Mouse (Mus musculus): Measurements from ENCODE around the gene Kif12. TPM values are rescaled to one million over a fixed set of nuclear protein-coding genes. Genes with fewer than 3 reads are reported as not detected.

Kif12 gene
- total and polyA plus RNA-seq, 2 experiments from 2014 or later = 0.19 TPM; not detected in 1

DNA sequence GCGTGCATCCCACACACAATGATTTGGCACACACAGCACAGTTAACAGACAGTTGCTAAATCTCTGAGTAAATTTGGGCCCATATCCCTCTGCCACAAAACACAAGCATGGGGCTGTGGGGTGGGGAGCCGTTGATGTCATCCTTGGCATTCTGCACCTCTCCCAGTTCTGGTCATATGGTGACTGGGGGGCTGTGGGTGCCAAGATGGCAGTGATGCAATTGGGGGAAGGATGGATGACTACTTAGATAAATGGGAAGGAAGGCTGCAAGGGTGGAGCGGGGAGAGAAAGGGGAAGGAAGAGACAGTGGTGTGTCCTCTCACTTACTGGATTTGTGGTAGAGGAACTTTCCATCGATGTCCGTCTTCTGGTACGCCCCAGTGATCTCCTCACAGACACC is 20.8 kb downstream of the Kif12 start:
- H3K36me3 ChIP-seq (ENCODE audit: insufficient read depth) = no peaks in the 10 kb centered on the region
- H3K9ac ChIP-seq = no peak overlapping the region
- 79% methylated on average over 6 of the region's 6 CpGs for WGBS
- no peaks in the 10 kb centered on the region for H3K27me3 ChIP-seq (ENCODE audit: insufficient read depth, low read length)
- no peaks in the 10 kb centered on the region for H3K4me1 ChIP-seq (ENCODE audit: insufficient read depth)
- no peak overlapping the region for H3K27ac ChIP-seq (ENCODE audit: low read depth, low read length)
- H3K4me3 ChIP-seq (ENCODE audit: low read depth, low read length) = no peak overlapping the region
- H3K4me2 ChIP-seq (ENCODE audit: low read depth) = no peak overlapping the region
- DNase-seq (peak; percentile 3), ATAC-seq (peak; percentile 38; the same call in 1 of the 2 replicates)
- TF ChIP-seq CTCF (IDR thresholded peaks at IDR 0.05; ENCODE audit: low read depth) = no peak
- H3K9me3 ChIP-seq (ENCODE audit: low read length) = no peaks in the 10 kb centered on the region

DNA sequence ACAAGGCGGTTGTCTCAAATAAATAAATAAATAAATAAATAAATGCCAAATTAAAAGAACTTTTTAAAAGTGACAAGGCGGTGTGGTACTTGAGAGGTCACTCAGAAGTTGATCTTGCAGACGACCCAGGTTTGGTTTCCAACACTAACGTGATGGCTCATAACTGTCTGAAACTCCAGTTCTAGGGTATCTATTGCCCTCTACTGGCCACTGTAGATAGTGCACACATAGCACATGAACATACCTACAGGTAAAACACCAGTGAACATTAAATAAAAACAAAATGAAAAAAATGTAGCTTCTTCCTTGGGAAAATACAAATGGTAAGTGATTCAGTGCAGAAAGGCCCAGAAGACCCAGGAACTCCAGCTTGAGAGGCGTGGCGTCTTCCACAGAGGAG is 24.7 kb downstream of the Kif12 start:
- 95% methylated on average over 6 of the region's 6 CpGs for WGBS

DNA sequence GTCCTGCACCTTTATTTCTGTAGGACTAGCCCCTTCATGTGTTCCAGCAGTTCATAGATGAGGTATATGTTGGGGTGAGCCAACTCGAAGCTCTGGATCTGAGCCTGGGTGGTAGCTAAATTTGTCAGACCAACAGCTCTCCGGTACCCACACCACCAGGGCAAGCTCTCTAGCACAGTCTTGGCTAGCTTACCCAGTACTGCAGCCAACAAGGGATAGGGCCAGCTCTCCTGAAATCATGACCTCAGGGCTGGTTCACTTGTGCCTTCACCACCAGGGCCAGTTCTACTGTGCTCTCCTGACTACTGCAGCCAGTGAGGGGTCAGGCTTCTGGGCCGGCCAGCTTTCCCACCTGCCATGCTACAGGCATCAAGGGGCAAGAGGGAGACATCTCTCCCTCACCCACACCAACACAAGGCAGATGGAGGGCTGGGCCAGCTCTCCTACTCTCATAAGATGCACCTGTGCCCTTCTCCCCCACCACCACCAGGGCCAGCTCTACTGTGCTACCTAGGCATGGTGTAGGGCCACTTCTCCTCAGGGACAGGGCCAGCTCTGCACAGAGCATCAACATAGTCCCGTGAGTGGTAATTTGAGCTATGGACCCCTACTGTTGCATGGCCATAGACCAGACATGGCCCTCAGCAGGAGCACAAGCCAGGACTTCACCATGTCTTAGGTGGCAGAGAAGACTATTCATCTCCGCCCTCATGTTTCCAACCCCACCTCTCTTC is 41.9 kb downstream of the Kif12 start:
- WGBS = 90% methylated on average over 5 of the region's 5 CpGs
- TF ChIP-seq CTCF (IDR thresholded peaks at IDR 0.05; ENCODE audit: low read depth) = no peak
- no peak overlapping the region for H3K4me2 ChIP-seq (ENCODE audit: low read depth)
- H3K9me3 ChIP-seq (ENCODE audit: low read length) = no peaks in the 10 kb centered on the region
- H3K4me1 ChIP-seq (ENCODE audit: insufficient read depth) = no peaks in the 10 kb centered on the region
- H3K9ac ChIP-seq = no peak overlapping the region
- peaks cover 21% of the 10 kb centered on the region for H3K36me3 ChIP-seq (ENCODE audit: insufficient read depth)
- H3K27me3 ChIP-seq (ENCODE audit: insufficient read depth, low read length) = no peaks in the 10 kb centered on the region
- H3K4me3 ChIP-seq (ENCODE audit: low read depth, low read length) = no peak overlapping the region
- DNase-seq (no peak), ATAC-seq (no peak)
- H3K27ac ChIP-seq (ENCODE audit: low read depth, low read length) = no peak overlapping the region

More for the DNA sequence above, 24.7 kb downstream of the Kif12 start:
- H3K9ac ChIP-seq = no peak overlapping the region
- H3K4me3 ChIP-seq (ENCODE audit: low read depth, low read length) = no peak overlapping the region
- no peak for DNase-seq
- H3K4me1 ChIP-seq (ENCODE audit: insufficient read depth) = no peaks in the 10 kb centered on the region
- TF ChIP-seq CTCF (IDR thresholded peaks at IDR 0.05; ENCODE audit: low read depth) = 0 out of 2 replicates have a peak, but pooled peaks have one; percentile 12
- no peak overlapping the region for H3K4me2 ChIP-seq (ENCODE audit: low read depth)
- no peaks in the 10 kb centered on the region for H3K27me3 ChIP-seq (ENCODE audit: insufficient read depth, low read length)
- H3K9me3 ChIP-seq (ENCODE audit: low read length) = no peaks in the 10 kb centered on the region
- ATAC-seq = no peak
- H3K36me3 ChIP-seq (ENCODE audit: insufficient read depth) = no peaks in the 10 kb centered on the region
- no peak overlapping the region for H3K27ac ChIP-seq (ENCODE audit: low read depth, low read length)

DNA sequence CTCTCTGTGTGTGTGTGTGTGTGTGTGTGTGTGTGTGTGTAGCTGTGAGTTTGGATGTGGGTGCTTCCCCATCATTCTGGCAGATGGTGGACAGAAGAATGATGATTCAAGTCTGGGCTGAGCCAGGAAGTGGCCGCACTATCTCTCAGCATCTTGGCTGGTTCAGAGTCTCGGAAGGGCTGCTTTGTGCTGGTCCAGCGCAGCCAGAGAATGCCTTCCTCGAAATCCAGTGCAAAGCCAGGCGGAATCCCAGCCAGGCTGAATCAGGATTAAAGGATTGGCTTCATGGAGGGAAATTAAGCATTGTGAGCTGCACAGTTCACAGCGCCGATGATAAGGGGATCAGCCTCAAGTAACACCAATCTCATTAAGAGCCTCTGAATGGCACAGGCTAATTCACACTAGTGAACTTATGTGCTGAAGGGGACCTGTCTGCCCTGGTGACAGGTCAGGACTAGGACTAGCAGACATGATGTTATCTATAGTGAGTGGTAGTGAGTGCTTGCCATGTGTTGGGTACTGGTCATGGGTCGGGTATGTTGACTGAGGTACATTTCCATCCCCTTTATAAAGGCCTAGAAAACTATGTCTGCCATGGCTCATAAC is 47.0 kb downstream of the Kif12 start:
- ATAC-seq = peak; percentile 38
- H3K9me3 ChIP-seq (ENCODE audit: low read length) = no peaks in the 10 kb centered on the region
- H3K36me3 ChIP-seq (ENCODE audit: insufficient read depth) = peaks cover 13% of the 10 kb centered on the region
- no peak for DNase-seq
- no peak overlapping the region for H3K9ac ChIP-seq
- H3K4me2 ChIP-seq (ENCODE audit: low read depth) = no peak overlapping the region
- no peak for TF ChIP-seq CTCF (IDR thresholded peaks at IDR 0.05; ENCODE audit: low read depth)
- H3K4me1 ChIP-seq (ENCODE audit: insufficient read depth) = no peaks in the 10 kb centered on the region
- H3K27ac ChIP-seq (ENCODE audit: low read depth, low read length) = no peak overlapping the region
- WGBS = 25% methylated on average over 8 of the region's 8 CpGs
- H3K27me3 ChIP-seq (ENCODE audit: insufficient read depth, low read length) = no peaks in the 10 kb centered on the region
- H3K4me3 ChIP-seq (ENCODE audit: low read depth, low read length) = no peak overlapping the region

DNA sequence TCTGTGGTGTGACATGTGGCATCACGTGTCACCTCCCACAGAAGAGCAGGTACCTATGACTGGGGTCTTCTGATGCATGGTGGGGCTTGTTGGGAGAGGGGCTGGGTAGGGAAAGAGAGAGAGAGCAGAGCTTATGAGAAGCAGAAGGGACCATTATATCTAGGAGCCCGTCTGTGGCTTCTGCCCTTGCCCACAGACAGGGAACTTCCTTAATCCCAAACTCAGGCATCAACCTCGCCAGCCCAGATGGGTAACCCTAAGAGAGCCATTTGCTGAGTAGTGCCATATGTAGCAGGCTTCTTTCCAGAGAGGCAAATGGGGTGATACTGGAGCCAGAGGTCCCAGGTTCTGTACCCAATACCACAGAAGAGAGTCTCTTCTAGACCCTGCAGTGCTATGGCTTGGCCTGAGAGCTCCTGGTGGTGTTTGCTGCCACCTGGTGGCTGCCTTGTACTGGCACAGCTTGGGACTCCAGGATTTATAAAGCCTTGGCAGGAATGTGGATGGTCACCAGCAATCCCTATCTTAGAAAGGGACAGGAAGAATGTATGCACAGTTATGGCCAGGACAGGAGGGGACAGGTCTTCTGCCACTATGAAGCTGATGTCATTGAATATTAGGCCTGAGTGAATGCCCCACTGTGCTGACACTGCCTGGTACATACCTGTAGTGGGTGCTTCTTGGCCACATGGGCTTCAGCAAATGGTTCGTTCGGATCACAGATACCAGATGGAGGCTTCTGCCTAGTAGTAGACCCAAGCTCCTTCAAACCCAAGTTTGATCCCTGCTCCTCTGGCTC is 53.1 kb downstream of the Kif12 start:
- TF ChIP-seq CTCF (IDR thresholded peaks at IDR 0.05; ENCODE audit: low read depth) = peak; percentile 99
- no peaks in the 10 kb centered on the region for H3K9me3 ChIP-seq (ENCODE audit: low read length)
- WGBS = 92% methylated on average over 5 of the region's 5 CpGs
- ATAC-seq (peak; percentile 94), DNase-seq (peak; percentile 92)
- H3K27ac ChIP-seq (ENCODE audit: low read depth, low read length) = no peak overlapping the region
- H3K4me3 ChIP-seq (ENCODE audit: low read depth, low read length) = no peak overlapping the region
- no peak overlapping the region for H3K9ac ChIP-seq
- no peaks in the 10 kb centered on the region for H3K27me3 ChIP-seq (ENCODE audit: insufficient read depth, low read length)
- H3K4me1 ChIP-seq (ENCODE audit: insufficient read depth) = no peaks in the 10 kb centered on the region
- H3K4me2 ChIP-seq (ENCODE audit: low read depth) = no peak overlapping the region
- peaks cover 13% of the 10 kb centered on the region for H3K36me3 ChIP-seq (ENCODE audit: insufficient read depth)

Other genes with a start within 250 kb of the Kif12 start
- gene Zfp618, start 206.6 kb downstream of the Kif12 start, total RNA-seq (2014; rRNA removed) = 13.8 and 21.9 TPM in 2 replicates
- gene Zfp618, start 206.6 kb downstream of the Kif12 start, polyA plus RNA-seq (2015; fragmentation: Nextera tagmentation; extraction: Ambion mirVana) = 5.5 and 11.1 TPM in 2 replicates
- gene Ambp, start 17.3 kb downstream of the Kif12 start, total RNA-seq (2014; rRNA removed) = not detected in 2 replicates
- not detected in 2 replicates for gene Ambp, start 17.3 kb downstream of the Kif12 start, polyA plus RNA-seq (2015; fragmentation: Nextera tagmentation; extraction: Ambion mirVana)
- 2.2 and 5.3 TPM in 2 replicates for gene Col27a1, start 41.9 kb upstream of the Kif12 start, total RNA-seq (2014; rRNA removed)
- 0.33 and 0.56 TPM in 2 replicates for gene Col27a1, start 41.9 kb upstream of the Kif12 start, polyA plus RNA-seq (2015; fragmentation: Nextera tagmentation; extraction: Ambion mirVana)
- not detected in 2 replicates for gene Orm1, start 172.4 kb upstream of the Kif12 start, total RNA-seq (2014; rRNA removed)
- gene Orm1, start 172.4 kb upstream of the Kif12 start, polyA plus RNA-seq (2015; fragmentation: Nextera tagmentation; extraction: Ambion mirVana) = not detected in 2 replicates
- gene Orm3, start 184.0 kb upstream of the Kif12 start, total RNA-seq (2014; rRNA removed) = not detected in 2 replicates
- not detected in 2 replicates for gene Orm3, start 184.0 kb upstream of the Kif12 start, polyA plus RNA-seq (2015; fragmentation: Nextera tagmentation; extraction: Ambion mirVana)
- not detected in 2 replicates for gene Orm2, start 190.3 kb upstream of the Kif12 start, total RNA-seq (2014; rRNA removed)
- not detected in 2 replicates for gene Orm2, start 190.3 kb upstream of the Kif12 start, polyA plus RNA-seq (2015; fragmentation: Nextera tagmentation; extraction: Ambion mirVana)
- 3.5 and 6.1 TPM in 2 replicates for gene Akna, start 231.2 kb upstream of the Kif12 start, total RNA-seq (2014; rRNA removed)
- 1.2 and 3.8 TPM in 2 replicates for gene Akna, start 231.2 kb upstream of the Kif12 start, polyA plus RNA-seq (2015; fragmentation: Nextera tagmentation; extraction: Ambion mirVana)

All from forebrain, postnatal 0 days (tissue).